Mouse (Mus musculus): ENCODE results near the gene Hdgfl1. TPM values are rescaled to one million over a fixed set of nuclear protein-coding genes. Genes with fewer than 3 reads are reported as not detected.

Gene Hdgfl1
- total RNA-seq (2022): not detected

GRCm38 (mm10) chr13:26769955-26770354 lies at the start of gene Hdgfl1:
TSS of gene Hdgfl1 (minus strand) at chr13:26770165.
- DNase-seq (ENCODE audit: low spot score in 2 of 2): no peak

GRCm38 (mm10) chr13:26795460-26795859 lies 25.5 kb upstream of the Hdgfl1 start:
- DNase-seq (ENCODE audit: low spot score in 2 of 2): no peak

DNA sequence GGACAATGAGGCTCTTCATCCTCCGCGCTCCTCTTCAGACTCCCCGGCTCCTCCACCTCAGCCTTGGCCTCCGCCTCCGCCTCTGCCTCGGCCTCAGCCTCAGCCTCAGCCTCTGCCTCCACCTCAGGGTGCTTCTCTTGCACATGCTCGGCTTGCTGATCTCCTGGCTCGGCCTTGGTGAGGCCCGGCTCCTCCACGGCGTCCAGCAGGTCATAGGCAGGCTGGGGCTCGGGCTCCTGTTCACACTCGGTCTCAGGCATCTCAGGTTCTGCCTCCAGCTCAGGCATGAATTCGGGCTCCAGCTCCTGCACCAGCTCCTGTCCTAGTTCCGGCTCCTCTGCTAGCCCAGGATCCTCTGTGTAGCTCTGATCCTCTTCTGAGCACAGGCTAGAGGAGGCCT lies 541 bp downstream of the Hdgfl1 start:
- DNase-seq (ENCODE audit: low spot score in 2 of 2): no peak

GRCm38 (mm10) chr13:26761966-26762803 lies 7.8 kb downstream of the Hdgfl1 start:
- DNase-seq (ENCODE audit: low spot score in 2 of 2): no peak

DNA sequence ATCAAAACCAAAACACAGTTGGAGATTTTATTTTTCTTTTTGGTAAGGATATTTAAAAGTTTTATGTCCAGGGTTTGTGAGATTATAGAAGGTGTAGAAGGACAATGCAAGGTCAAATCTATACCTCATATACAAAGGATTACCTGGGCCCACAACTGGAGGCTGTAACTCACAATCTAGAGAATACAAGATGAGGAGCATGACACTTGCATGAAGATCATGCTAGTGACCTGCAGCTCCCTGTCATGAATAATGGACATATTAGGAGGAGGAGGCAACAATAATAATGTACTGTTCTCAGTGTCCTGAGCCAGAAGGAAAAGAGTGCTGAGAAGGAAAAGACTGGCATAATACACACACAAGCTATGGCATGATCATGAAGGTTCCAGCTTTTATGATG lies 17.1 kb downstream of the Hdgfl1 start:
- DNase-seq (ENCODE audit: low spot score in 2 of 2): no peak

- DNase-seq (ENCODE audit: low spot score in 2 of 2): no peak
These were observed 17.6 kb downstream of the Hdgfl1 start for GRCm38 (mm10) chr13:26752414-26752813.

- no peak for DNase-seq (ENCODE audit: low spot score in 2 of 2)
These were observed 24.1 kb downstream of the Hdgfl1 start for GRCm38 (mm10) chr13:26745760-26746457.

DNA sequence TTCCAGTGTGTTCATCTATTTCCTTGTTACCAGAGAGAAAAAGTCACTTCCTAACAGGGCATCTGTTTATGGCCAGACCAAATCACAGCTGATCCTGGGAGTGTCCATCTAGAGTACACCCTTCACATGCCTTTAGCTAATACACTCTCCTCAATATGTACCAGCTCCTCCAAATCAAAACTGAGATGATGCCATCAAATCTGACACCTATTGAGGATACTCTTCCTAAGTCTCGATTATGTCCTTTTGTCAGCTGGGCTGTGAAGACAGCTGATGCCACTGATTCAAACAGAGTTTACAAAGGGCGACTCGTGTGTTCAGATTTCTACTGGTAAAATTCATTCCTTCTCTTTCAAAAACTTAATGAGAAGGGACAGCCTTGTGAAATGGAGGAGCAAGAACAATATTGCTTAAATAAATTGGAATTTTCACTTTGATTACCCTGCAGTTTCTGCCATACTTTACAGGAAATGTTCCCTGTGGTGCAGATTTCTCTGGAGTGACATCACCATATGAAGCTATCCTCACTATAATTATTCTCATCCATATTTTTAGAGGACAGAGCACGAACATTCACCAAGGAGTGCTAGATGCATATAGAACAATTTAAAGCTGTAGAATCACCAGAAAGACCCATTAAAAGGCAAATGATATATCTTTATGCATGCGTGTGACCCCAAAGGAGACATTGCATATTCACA lies 24.8 kb downstream of the Hdgfl1 start:
- no peak for DNase-seq (ENCODE audit: low spot score in 2 of 2)

DNA sequence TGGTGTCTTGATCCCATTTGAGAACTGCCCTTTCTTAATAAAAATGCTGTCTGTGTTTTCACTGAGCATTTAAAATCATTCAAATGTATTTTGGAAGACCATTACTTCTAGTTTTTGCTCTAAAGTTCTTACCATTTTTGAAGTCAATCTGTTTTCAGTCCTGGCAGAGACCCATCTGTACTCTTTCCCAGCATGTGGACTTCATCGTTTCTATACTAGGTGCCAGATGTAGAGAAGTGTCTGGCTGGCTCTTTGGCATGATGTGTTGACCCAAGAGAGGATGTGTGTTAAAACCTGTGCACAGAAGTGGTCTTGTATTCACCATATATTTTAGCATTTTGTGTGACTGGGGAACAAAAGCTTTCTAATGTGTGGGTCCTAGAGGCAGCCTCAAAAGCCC lies 25.9 kb downstream of the Hdgfl1 start:
- no peak for DNase-seq (ENCODE audit: low spot score in 2 of 2)

- DNase-seq (ENCODE audit: low spot score in 2 of 2): no peak
These were observed 35.0 kb downstream of the Hdgfl1 start for GRCm38 (mm10) chr13:26734981-26735380.

- no peak for DNase-seq (ENCODE audit: low spot score in 2 of 2)
These were observed 45.7 kb downstream of the Hdgfl1 start for GRCm38 (mm10) chr13:26724250-26724649.

- DNase-seq (ENCODE audit: low spot score in 2 of 2): no peak
These were observed 48.6 kb downstream of the Hdgfl1 start for GRCm38 (mm10) chr13:26721333-26721732.

GRCm38 (mm10) chr13:26720917-26721316 lies 49.0 kb downstream of the Hdgfl1 start:
- DNase-seq (ENCODE audit: low spot score in 2 of 2): no peak

DNA sequence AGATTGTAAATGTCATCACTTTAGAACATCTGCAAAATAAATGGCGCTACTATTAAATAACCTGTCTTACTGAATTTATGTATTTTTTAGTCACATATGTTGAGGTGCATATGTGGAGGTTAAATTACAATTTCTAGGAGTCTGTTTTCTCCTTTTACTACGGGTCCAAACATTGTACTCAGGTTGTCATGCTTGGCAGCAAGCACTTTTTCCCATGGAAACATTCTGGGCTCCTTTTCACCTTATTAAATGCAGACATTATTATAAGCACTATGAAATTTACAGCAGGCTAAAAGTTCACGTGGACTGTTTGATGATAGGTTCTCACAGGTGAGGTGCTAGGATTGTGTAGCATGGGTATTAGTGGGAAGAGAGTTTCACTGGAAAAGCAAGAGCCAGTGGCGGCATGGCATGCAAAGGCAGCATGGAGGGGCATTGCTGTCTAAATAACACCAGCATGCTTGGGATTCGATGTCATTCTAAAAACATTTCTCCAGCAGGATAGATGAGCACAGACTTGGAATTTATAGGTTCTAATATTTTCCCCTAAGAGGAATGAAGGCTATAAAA lies 50.7 kb downstream of the Hdgfl1 start:
- DNase-seq (ENCODE audit: low spot score in 2 of 2): no peak

Data from gastrocnemius, adult 8-10 months (tissue).